Mouse (Mus musculus) C2C12 (cell line): ENCODE results near the gene Tbcd.

Experiments used
- CEBPB ChIP-seq: IDR thresholded peaks from one replicate; pipeline ENCODE4 v1.6.1; 2011; ENCODE audit warnings: low read depth, mild to moderate bottlenecking, control low read depth, moderate library complexity
- CTCF ChIP-seq: IDR thresholded peaks from one replicate; pipeline ENCODE4 v1.5.1; 2011; ENCODE audit not compliant: control insufficient read depth, insufficient read depth, insufficient read length
- MAX ChIP-seq: IDR thresholded peaks from one replicate; pipeline ENCODE4 v1.6.1; 2011; ENCODE audit warnings: mild to moderate bottlenecking, control low read depth
- MYOD1 ChIP-seq: IDR thresholded peaks from one replicate; pipeline ENCODE4 v1.6.1; 2011; ENCODE audit warnings: low read depth; ENCODE audit not compliant: control insufficient read depth, insufficient read length
- USF1 ChIP-seq: IDR thresholded peaks from one replicate; pipeline ENCODE4 v1.6.1; 2011; ENCODE audit warnings: low read depth, mild to moderate bottlenecking, control low read depth, moderate library complexity

DNA sequence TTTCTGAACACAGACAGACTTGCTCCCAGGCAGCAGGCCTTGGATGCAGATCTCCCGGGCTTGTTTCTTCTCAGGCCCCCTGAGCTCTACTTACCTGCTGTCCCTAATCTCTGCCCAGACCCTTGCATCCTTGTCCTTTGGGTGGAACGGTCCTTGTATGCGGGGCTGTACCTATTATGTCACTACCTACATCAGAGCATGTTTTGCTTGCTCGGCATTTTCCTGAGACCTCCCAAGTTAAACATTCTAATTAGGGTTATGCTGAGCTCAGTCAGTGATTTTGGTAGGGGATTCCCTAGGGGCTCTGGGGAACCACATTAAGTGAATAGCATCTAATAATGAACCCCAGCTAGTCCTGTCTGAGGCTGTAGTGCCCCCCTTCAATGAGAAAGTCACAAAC, 173.3 kb downstream of the Tbcd start:
- TF ChIP-seq CTCF (no peak), USF1 (no peak), MAX (no peak), MYOD1 (no peak), CEBPB (no peak)
